Comparison of ENCODE assay signal across 8 mouse cellular contexts in genomic region chr8:71205541-71205967, GRCm38 (mm10).
DNase-seq lines count a peak whose midpoint lies in the region; ATAC-seq and TF ChIP-seq lines count a peak whose summit lies in the region.
"Not testable (repeated sequence)": the region's sequence is repeated elsewhere in the genome, so short reads cannot be mapped to it uniquely, and the experiment has no call there.

No protein-coding gene starts in this region.

- not testable (repeated sequence) for TF ChIP-seq CTCF in Patski (IDR thresholded peaks at IDR 0.05)

- H3K4me1 ChIP-seq in hindbrain, embryonic 15.5 days (replicated peaks); lung, embryonic 16.5 days (replicated peaks; ENCODE audit: control insufficient read depth, insufficient read depth, low read length); neural tube, embryonic 13.5 days (replicated peaks): not testable (repeated sequence)

- not testable (repeated sequence) for H3K27ac ChIP-seq in hindbrain, embryonic 15.5 days (replicated peaks); lung, embryonic 16.5 days (ENCODE audit: low read length); neural tube, embryonic 13.5 days (replicated peaks)

- not testable (repeated sequence) for H3K9me3 ChIP-seq in hindbrain, embryonic 15.5 days; lung, embryonic 16.5 days (ENCODE audit: control insufficient read depth, low read length); neural tube, embryonic 13.5 days

- 7% methylated on average over 7 of the region's 11 CpGs for WGBS in hindbrain, embryonic 15.5 days
- whole genome bisulfite sequencing in lung, embryonic 16.5 days = 7% methylated on average over 4 of the region's 11 CpGs
- WGBS in neural tube, embryonic 13.5 days = 13% methylated on average over 7 of the region's 11 CpGs

- POLR2A ChIA-PET in Patski (lab: Charles Lee) = not testable (repeated sequence)

- peak overlapping the region; percentile 46 for H3K4me2 ChIP-seq in hindbrain, embryonic 15.5 days
- peak overlapping the region; percentile 46 for H3K4me2 ChIP-seq in lung, embryonic 16.5 days (ENCODE audit: low read depth, low read length)
- H3K4me2 ChIP-seq in neural tube, embryonic 13.5 days = peak overlapping the region; percentile 45

- H3K27me3 ChIP-seq in Patski; hindbrain, embryonic 15.5 days; lung, embryonic 16.5 days (ENCODE audit: control insufficient read depth, insufficient read depth, low read depth, low read length); neural tube, embryonic 13.5 days: not testable (repeated sequence)

- H3K9ac ChIP-seq in hindbrain, embryonic 15.5 days; neural tube, embryonic 13.5 days: not testable (repeated sequence)
- peak overlapping the region; percentile 50; the same call in 1 of the 2 replicates for H3K9ac ChIP-seq in lung, embryonic 16.5 days (ENCODE audit: low read length)

- in situ Hi-C loops in Patski (cut with MboI; ENCODE audit: low pct_unique_long_range_greater_than_20kb) = not testable (repeated sequence)

- CTCF ChIA-PET in Patski (lab: Charles Lee) = not testable (repeated sequence)

- peak; percentile 17 for ATAC-seq in Patski
- peak; percentile 73 for ATAC-seq in hindbrain, embryonic 15.5 days (ENCODE audit: low FRiP score, low read depth)
- ATAC-seq in lung, embryonic 16.5 days (ENCODE audit: low read depth) = peak; percentile 68
- peak; percentile 79 for ATAC-seq in neural tube, embryonic 13.5 days (ENCODE audit: low read depth)

- peak overlapping the region; percentile 27 for H3K4me3 ChIP-seq in hindbrain, embryonic 15.5 days
- H3K4me3 ChIP-seq in lung, embryonic 16.5 days (ENCODE audit: low read length) = peak overlapping the region; percentile 38
- peak overlapping the region; percentile 20; the same call in 1 of the 2 replicates for H3K4me3 ChIP-seq in neural tube, embryonic 13.5 days

- H3K36me3 ChIP-seq in hindbrain, embryonic 15.5 days; lung, embryonic 16.5 days (ENCODE audit: control insufficient read depth, insufficient read depth, low read length); neural tube, embryonic 13.5 days: not testable (repeated sequence)

- not testable (repeated sequence) for DNase-seq in Patski (ENCODE audit: low read depth, low spot score)
- peak; percentile 12 to 25 for DNase-seq in cerebellum, postnatal 36 days
- DNase-seq in gastrocnemius, postnatal 10 days = peak; percentile 6
- DNase-seq in layer of hippocampus, adult 9-10 months (ENCODE audit: low spot score) = peak; percentile 4
- DNase-seq in thymus, postnatal 36 days = peak; percentile 10 to 13

Comparison
In these comparisons a context has a peak if more than half of its experiments do, and no peak if none do; other contexts are left out.
1. ATAC-seq: peak in every context shown above with its lines; median percentile 79 in neural tube, embryonic 13.5 days; 73 in hindbrain, embryonic 15.5 days; 68 in lung, embryonic 16.5 days; 17 in Patski.